In genomic region chr10:120646862-120647311, GRCm38 (mm10) we compare ENCODE assay signal across 7 mouse cellular contexts.
DNase-seq lines count a peak whose midpoint lies in the region; ATAC-seq lines count a peak whose summit lies in the region.

No protein-coding gene starts in this region.

- 6% methylated on average over 14 of the region's 14 CpGs for WGBS in lung, embryonic 15.5 days
- WGBS in stomach, embryonic 16.5 days = 8% methylated on average over 14 of the region's 14 CpGs

- ATAC-seq in lung, embryonic 15.5 days (ENCODE audit: borderline replicate concordance, extremely low read depth, low FRiP score, low TSS enrichment) = peak; percentile 67; the same call in 1 of the 2 replicates
- ATAC-seq in stomach, embryonic 16.5 days (ENCODE audit: insufficient read depth, low FRiP score) = peak; percentile 77

- intact Hi-C loops in heart, postnatal 36 days (cut with DNase I) = no loop called here

- peak overlapping the region; percentile 47 for H3K4me2 ChIP-seq in lung, embryonic 15.5 days
- H3K4me2 ChIP-seq in stomach, embryonic 16.5 days (ENCODE audit: low read depth, low read length) = peak overlapping the region; percentile 39

- no peak overlapping the region for H3K27ac ChIP-seq in lung, embryonic 15.5 days
- H3K27ac ChIP-seq in stomach, embryonic 16.5 days (ENCODE audit: low read length) = peak overlapping the region; percentile 73

- peak; percentile 23 for DNase-seq in urinary bladder, postnatal 14 days (ENCODE audit: low spot score)
- no peak for DNase-seq in urinary bladder, adult 18-20 months (ENCODE audit: low spot score in 2 of 2)
- peak; percentile 67 for DNase-seq in embryo, embryonic 9.5 days (ENCODE audit: extremely low spot score)
- DNase-seq in heart, postnatal 36 days = peak; percentile 13 to 15
- DNase-seq in layer of hippocampus, adult 9-10 months (ENCODE audit: low spot score) = no peak

- no peaks in the 10 kb centered on the region for H3K9me3 ChIP-seq in lung, embryonic 15.5 days
- H3K9me3 ChIP-seq in stomach, embryonic 16.5 days (replicated peaks; ENCODE audit: control insufficient read depth, low read length) = 0 out of 2 replicates have a peak, but pooled peaks cover 7% of the 10 kb centered on the region

- no peak overlapping the region for H3K4me3 ChIP-seq in lung, embryonic 15.5 days
- peak overlapping the region; percentile 22 for H3K4me3 ChIP-seq in stomach, embryonic 16.5 days (replicated peaks; ENCODE audit: low read length)

- H3K4me1 ChIP-seq in lung, embryonic 15.5 days = peaks cover 20% of the 10 kb centered on the region
- H3K4me1 ChIP-seq in stomach, embryonic 16.5 days (ENCODE audit: control insufficient read depth, insufficient read depth, low read length) = peaks cover 12% of the 10 kb centered on the region

- no peaks in the 10 kb centered on the region for H3K36me3 ChIP-seq in lung, embryonic 15.5 days
- no peaks in the 10 kb centered on the region for H3K36me3 ChIP-seq in stomach, embryonic 16.5 days (ENCODE audit: control insufficient read depth, insufficient read depth, low read length)

- peaks cover 3% of the 10 kb centered on the region; the same call in 1 of the 2 replicates for H3K27me3 ChIP-seq in lung, embryonic 15.5 days
- no peaks in the 10 kb centered on the region for H3K27me3 ChIP-seq in stomach, embryonic 16.5 days (ENCODE audit: control insufficient read depth, insufficient read depth, low read length)

- no peak overlapping the region for H3K9ac ChIP-seq in lung, embryonic 15.5 days
- H3K9ac ChIP-seq in stomach, embryonic 16.5 days (ENCODE audit: low read length) = peak overlapping the region; percentile 20

Comparison
In these comparisons a context has a peak if more than half of its experiments do, and no peak if none do; other contexts are left out.
1. DNase-seq: peak in urinary bladder, postnatal 14 days (single experiment), embryo, embryonic 9.5 days (single experiment) and heart, postnatal 36 days (2 of 2); none in urinary bladder, adult 18-20 months (0 of 2) and layer of hippocampus, adult 9-10 months (single experiment).